Mouse (Mus musculus) kidney, adult 2 months (tissue): ENCODE measurements around the gene Brk1.

Experiments
- CTCF ChIP-seq: fragments of 200-500 bp; conservative IDR thresholded peaks from 2 replicates; pipeline ENCODE4 v1.5.1; 2011; ENCODE audit warnings: low read depth, mild to moderate bottlenecking, control low read depth, low read length, moderate library complexity, mixed read lengths; ENCODE audit not compliant: insufficient read depth, insufficient read length
- POLR2A ChIP-seq: fragments of 200-500 bp; IDR thresholded peaks from one replicate; pipeline ENCODE4 v1.6.1; 2011; ENCODE audit warnings: low read depth, low read length, control low read depth

GRCm38 (mm10) chr6:113586466-113587183 is 17.9 kb upstream of the Brk1 start:
- TF ChIP-seq POLR2A (no peak), CTCF (no peak)
